Mouse (Mus musculus): ENCODE measurements around the gene Tle6. TPM values are rescaled to one million over a fixed set of nuclear protein-coding genes. Genes with fewer than 3 reads are reported as not detected.

The Tle6 gene
- polyA plus RNA-seq, 1 experiment from 2014 or later = 6.9 TPM

GRCm38 (mm10) chr10:81608308-81608707 is 7.4 kb upstream of the Tle6 start:
- Histone ChIP-seq H3K4me1 (replicated peaks) (peaks cover 20% of the 10 kb centered on the region), H3K4me3 (no peak overlapping the region), H3K9me3 (0 out of 2 replicates have a peak, but pooled peaks cover 4% of the 10 kb centered on the region), H3K27ac (no peak overlapping the region), H3K27me3 (ENCODE audit: insufficient read depth, poor library complexity, severe bottlenecking) (peaks cover 6% of the 10 kb centered on the region; the same call in 1 of the 2 replicates), H3K36me3 (peaks cover 17% of the 10 kb centered on the region; the same call in 1 of the 2 replicates)
- DNase-seq (ENCODE audit: low spot score) = no peak
- whole genome bisulfite sequencing = 80% methylated on average over 1 of the region's 1 CpGs

- peak within 1 kb of the TSS; percentile 68 for H3K4me3 ChIP-seq
- H3K27me3 ChIP-seq (ENCODE audit: insufficient read depth, poor library complexity, severe bottlenecking) = peaks cover 20% of the 10 kb centered on the region
- 0 out of 2 replicates have a peak, but pooled peaks cover 4% of the 10 kb centered on the region for H3K9me3 ChIP-seq
- peaks cover 17% of the 10 kb centered on the region; the same call in 1 of the 2 replicates for H3K36me3 ChIP-seq
- WGBS = 1% methylated on average over 39 of the region's 39 CpGs
- peak within 1 kb of the TSS; percentile 91 for H3K27ac ChIP-seq
- peak; percentile 94 for DNase-seq (ENCODE audit: low spot score)
- H3K4me1 ChIP-seq (replicated peaks) = peaks cover 38% of the 10 kb centered on the region
Measured at GRCm38 (mm10) chr10:81605974-81606751, 5.3 kb upstream of the Tle6 start, which contains the start of gene BC025920. BC025920 (plus strand) TSS chr10:81606270.

GRCm38 (mm10) chr10:81605666-81605973 is 4.7 kb upstream of the Tle6 start:
- H3K36me3 ChIP-seq = peaks cover 17% of the 10 kb centered on the region; the same call in 1 of the 2 replicates
- no peaks in the 10 kb centered on the region for H3K9me3 ChIP-seq
- H3K27me3 ChIP-seq (ENCODE audit: insufficient read depth, poor library complexity, severe bottlenecking) = peaks cover 21% of the 10 kb centered on the region
- H3K4me1 ChIP-seq (replicated peaks) = peaks cover 44% of the 10 kb centered on the region
- no peak for DNase-seq (ENCODE audit: low spot score)
- WGBS = 4% methylated on average over 14 of the region's 14 CpGs
- H3K4me3 ChIP-seq = peak overlapping the region; percentile 68
- peak overlapping the region; percentile 91 for H3K27ac ChIP-seq

GRCm38 (mm10) chr10:81604968-81605665 is 4.2 kb upstream of the Tle6 start:
- Histone ChIP-seq H3K36me3 (peaks cover 17% of the 10 kb centered on the region; the same call in 1 of the 2 replicates), H3K27me3 (ENCODE audit: insufficient read depth, poor library complexity, severe bottlenecking) (peaks cover 23% of the 10 kb centered on the region), H3K4me1 (replicated peaks) (peaks cover 49% of the 10 kb centered on the region), H3K9me3 (no peaks in the 10 kb centered on the region), H3K27ac (peak overlapping the region; percentile 91), H3K4me3 (peak overlapping the region; percentile 68)
- peak; percentile 88 for DNase-seq (ENCODE audit: low spot score)
- 21% methylated on average over 29 of the region's 29 CpGs for WGBS

GRCm38 (mm10) chr10:81604019-81604967 is 3.4 kb upstream of the Tle6 start:
- H3K36me3 ChIP-seq = peaks cover 14% of the 10 kb centered on the region; the same call in 1 of the 2 replicates
- H3K27me3 ChIP-seq (ENCODE audit: insufficient read depth, poor library complexity, severe bottlenecking) = peaks cover 32% of the 10 kb centered on the region
- peak overlapping the region; percentile 91; the same call in 1 of the 2 replicates for H3K27ac ChIP-seq
- H3K9me3 ChIP-seq = no peaks in the 10 kb centered on the region
- 83% methylated on average over 12 of the region's 12 CpGs for WGBS
- no peak for DNase-seq (ENCODE audit: low spot score)
- peaks cover 55% of the 10 kb centered on the region for H3K4me1 ChIP-seq (replicated peaks)
- H3K4me3 ChIP-seq = peak overlapping the region; percentile 68; the same call in 1 of the 2 replicates

- peak; percentile 57 for DNase-seq (ENCODE audit: low spot score)
- Histone ChIP-seq H3K4me3 (no peak overlapping the region), H3K27me3 (ENCODE audit: insufficient read depth, poor library complexity, severe bottlenecking) (peaks cover 47% of the 10 kb centered on the region), H3K4me1 (replicated peaks) (peaks cover 68% of the 10 kb centered on the region), H3K36me3 (no peaks in the 10 kb centered on the region), H3K9me3 (no peaks in the 10 kb centered on the region), H3K27ac (no peak overlapping the region)
- WGBS = 23% methylated on average over 4 of the region's 4 CpGs
Measured at GRCm38 (mm10) chr10:81602741-81603151, 1.9 kb upstream of the Tle6 start.

GRCm38 (mm10) chr10:81601396-81601905 is 578 bp upstream of the Tle6 start:
- no peak for DNase-seq (ENCODE audit: low spot score)
- Histone ChIP-seq H3K4me3 (peak overlapping the region; percentile 36), H3K36me3 (no peaks in the 10 kb centered on the region), H3K27ac (no peak overlapping the region), H3K4me1 (replicated peaks) (peaks cover 75% of the 10 kb centered on the region), H3K9me3 (no peaks in the 10 kb centered on the region), H3K27me3 (ENCODE audit: insufficient read depth, poor library complexity, severe bottlenecking) (peaks cover 60% of the 10 kb centered on the region)
- WGBS = 16% methylated on average over 7 of the region's 7 CpGs

GRCm38 (mm10) chr10:81600096-81600495 is 777 bp downstream of the Tle6 start:
- H3K27me3 ChIP-seq (ENCODE audit: insufficient read depth, poor library complexity, severe bottlenecking) = peaks cover 73% of the 10 kb centered on the region
- 49% methylated on average over 10 of the region's 10 CpGs for WGBS

GRCm38 (mm10) chr10:81599630-81600029 is 1.2 kb downstream of the Tle6 start:
- H3K27me3 ChIP-seq (ENCODE audit: insufficient read depth, poor library complexity, severe bottlenecking) = peaks cover 78% of the 10 kb centered on the region
- H3K9me3 ChIP-seq = no peaks in the 10 kb centered on the region
- no peaks in the 10 kb centered on the region for H3K36me3 ChIP-seq
- 76% methylated on average over 5 of the region's 5 CpGs for WGBS
- H3K4me3 ChIP-seq = no peak overlapping the region
- peaks cover 74% of the 10 kb centered on the region for H3K4me1 ChIP-seq (replicated peaks)
- H3K27ac ChIP-seq = no peak overlapping the region
- DNase-seq (ENCODE audit: low spot score) = no peak

More at GRCm38 (mm10) chr10:81600096-81600495, 777 bp downstream of the Tle6 start:
- H3K36me3 ChIP-seq = no peaks in the 10 kb centered on the region
- H3K27ac ChIP-seq = no peak overlapping the region
- H3K4me1 ChIP-seq (replicated peaks) = peaks cover 78% of the 10 kb centered on the region
- H3K4me3 ChIP-seq = no peak overlapping the region
- no peak for DNase-seq (ENCODE audit: low spot score)
- no peaks in the 10 kb centered on the region for H3K9me3 ChIP-seq

- DNase-seq (ENCODE audit: low spot score) = no peak
- H3K27me3 ChIP-seq (ENCODE audit: insufficient read depth, poor library complexity, severe bottlenecking) = peaks cover 80% of the 10 kb centered on the region
- H3K27ac ChIP-seq = no peak overlapping the region
- H3K4me3 ChIP-seq = no peak overlapping the region
- H3K4me1 ChIP-seq (replicated peaks) = peaks cover 73% of the 10 kb centered on the region
- H3K36me3 ChIP-seq = no peaks in the 10 kb centered on the region
- 53% methylated on average over 6 of the region's 6 CpGs for WGBS
- H3K9me3 ChIP-seq = no peaks in the 10 kb centered on the region
Measured at GRCm38 (mm10) chr10:81598871-81599270, 2.0 kb downstream of the Tle6 start.

GRCm38 (mm10) chr10:81598342-81598741 is 2.5 kb downstream of the Tle6 start:
- peaks cover 73% of the 10 kb centered on the region for H3K4me1 ChIP-seq (replicated peaks)
- DNase-seq (ENCODE audit: low spot score) = no peak
- no peaks in the 10 kb centered on the region for H3K36me3 ChIP-seq
- no peak overlapping the region for H3K4me3 ChIP-seq
- no peak overlapping the region for H3K27ac ChIP-seq
- peaks cover 85% of the 10 kb centered on the region for H3K27me3 ChIP-seq (ENCODE audit: insufficient read depth, poor library complexity, severe bottlenecking)
- no peaks in the 10 kb centered on the region for H3K9me3 ChIP-seq
- WGBS = 38% methylated on average over 3 of the region's 3 CpGs
